Mouse (Mus musculus): Measurements from ENCODE around the gene Anks6.

- TF ChIP-seq CTCF (IDR thresholded peaks at IDR 0.05 in 2 of 3, conservative IDR thresholded peaks at IDR 0.05 in 1 of 3; ENCODE audit: control insufficient read depth in 1 of 3, insufficient read depth in 1 of 3, low read depth in 2 of 3, low read length in 3 of 3, poor library complexity in 1 of 3, severe bottlenecking in 1 of 3) (no peak), SMC3 (IDR thresholded peaks at IDR 0.05; ENCODE audit: low read depth, low read length) (no peak), USF1 (IDR thresholded peaks at IDR 0.05; ENCODE audit: low read depth, low read length) (no peak), E2F4 (IDR thresholded peaks at IDR 0.05; ENCODE audit: borderline replicate concordance, low read depth, low read length) (no peak), CHD2 (IDR thresholded peaks at IDR 0.05; ENCODE audit: low read length) (no peak), POLR2A (IDR thresholded peaks at IDR 0.05; ENCODE audit: control insufficient read depth in 1 of 2, insufficient read depth in 1 of 2, low read depth in 1 of 2, low read length in 2 of 2, poor library complexity in 1 of 2) (no peak), EP300 (IDR thresholded peaks at IDR 0.05; ENCODE audit: low read depth in 1 of 2, low read length in 2 of 2) (no peak), USF2 (IDR thresholded peaks at IDR 0.05; ENCODE audit: borderline replicate concordance in 1 of 2, insufficient read depth in 1 of 2, low read depth in 1 of 2, low read length in 2 of 2) (no peak), ZNF384 (IDR thresholded peaks at IDR 0.05; ENCODE audit: low read depth, low read length) (no peak), ZC3H11A (IDR thresholded peaks at IDR 0.05; ENCODE audit: low read depth, low read length) (no peak), GATA1 (IDR thresholded peaks at IDR 0.05; ENCODE audit: low read depth, low read length) (no peak)
Observed at GRCm38 (mm10) chr4:47043866-47044265, 13.4 kb downstream of the Anks6 start.

Measured in MEL (cell line).